Mouse (Mus musculus): ENCODE measurements around the gene Gm20431. TPM values are rescaled to one million over a fixed set of nuclear protein-coding genes. Genes with fewer than 3 reads are reported as not detected.
"Not testable (repeated sequence)": the region's sequence is repeated elsewhere in the genome, so short reads cannot be mapped to it uniquely, and the experiment has no call there.

Gm20431 gene
- polyA plus RNA-seq, 1 experiment from 2014 or later, result 13.4 TPM

DNA sequence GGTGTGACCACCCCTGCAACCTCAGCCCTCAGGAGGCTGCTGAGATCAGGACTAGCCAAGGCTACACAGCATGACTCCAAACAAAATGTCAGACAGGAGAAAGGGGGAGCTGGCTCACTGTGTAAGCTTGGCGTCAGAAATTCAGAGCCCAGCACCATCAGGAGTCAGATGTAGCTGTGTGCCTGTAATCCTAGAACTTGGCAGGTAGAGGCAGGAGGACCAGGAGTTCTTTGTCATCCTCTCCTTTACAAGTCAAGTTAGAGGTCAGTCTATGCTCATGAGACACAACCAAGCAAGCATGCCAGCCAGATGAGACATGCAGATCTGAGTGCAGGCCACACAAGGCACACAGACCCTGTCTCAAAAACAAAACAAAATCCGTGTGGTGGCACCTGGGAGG is 35.6 kb downstream of the Gm20431 start:
- ATAC-seq (ENCODE audit: insufficient number of reproducible peaks, insufficient read depth, low FRiP score, low TSS enrichment, low read depth), result no peak
- H3K9ac ChIP-seq, result no peak overlapping the region
- H3K36me3 ChIP-seq, result peaks cover 24% of the 10 kb centered on the region
- no peaks in the 10 kb centered on the region for H3K9me3 ChIP-seq
- no peak overlapping the region for H3K4me3 ChIP-seq
- no peak overlapping the region for H3K4me2 ChIP-seq
- no peaks in the 10 kb centered on the region for H3K27me3 ChIP-seq
- H3K27ac ChIP-seq, result no peak overlapping the region
- 49% methylated on average over 2 of the region's 2 CpGs for WGBS
- peaks cover 28% of the 10 kb centered on the region for H3K4me1 ChIP-seq

DNA sequence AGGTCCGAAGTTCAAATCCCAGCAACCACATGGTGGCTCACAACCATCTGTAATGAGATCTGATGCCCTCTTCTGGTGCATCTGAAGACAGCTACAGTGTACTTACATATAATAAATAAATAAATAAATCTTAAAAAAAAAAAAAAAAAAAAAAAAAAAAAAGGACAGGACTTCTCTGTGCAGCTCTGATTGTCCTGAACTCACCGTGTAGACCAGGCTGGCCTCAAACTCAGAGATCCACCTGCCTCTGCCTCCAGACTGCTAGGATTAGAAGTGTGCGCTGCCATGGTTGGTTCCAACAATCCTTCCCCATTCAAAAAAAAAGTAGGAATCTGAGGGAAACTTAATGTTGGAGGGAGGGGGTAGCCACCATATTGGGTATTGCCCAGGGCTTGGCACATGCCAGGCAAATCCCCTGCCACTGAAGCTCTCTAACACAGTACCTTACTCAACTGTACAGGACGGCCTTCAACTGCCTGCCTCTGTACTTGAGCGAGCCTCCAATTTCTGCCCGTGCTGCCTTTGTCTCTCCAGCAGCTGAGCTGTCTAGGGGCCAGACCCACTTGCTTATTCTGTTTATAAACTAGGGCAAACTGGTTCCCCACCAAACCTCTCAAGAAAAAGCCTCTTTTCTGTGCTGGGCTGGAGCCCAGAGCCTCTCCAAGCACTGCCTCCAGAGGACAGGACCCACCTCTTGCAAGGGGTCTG is 36.8 kb downstream of the Gm20431 start:
- H3K27ac ChIP-seq, result no peak overlapping the region
- no peak overlapping the region for H3K4me2 ChIP-seq
- H3K36me3 ChIP-seq, result peaks cover 24% of the 10 kb centered on the region
- no peaks in the 10 kb centered on the region for H3K9me3 ChIP-seq
- H3K27me3 ChIP-seq, result no peaks in the 10 kb centered on the region
- peaks cover 16% of the 10 kb centered on the region for H3K4me1 ChIP-seq
- H3K9ac ChIP-seq, result no peak overlapping the region
- WGBS, result 91% methylated on average over 6 of the region's 6 CpGs
- no peak overlapping the region for H3K4me3 ChIP-seq
- no peak for ATAC-seq (ENCODE audit: insufficient number of reproducible peaks, insufficient read depth, low FRiP score, low TSS enrichment, low read depth)

DNA sequence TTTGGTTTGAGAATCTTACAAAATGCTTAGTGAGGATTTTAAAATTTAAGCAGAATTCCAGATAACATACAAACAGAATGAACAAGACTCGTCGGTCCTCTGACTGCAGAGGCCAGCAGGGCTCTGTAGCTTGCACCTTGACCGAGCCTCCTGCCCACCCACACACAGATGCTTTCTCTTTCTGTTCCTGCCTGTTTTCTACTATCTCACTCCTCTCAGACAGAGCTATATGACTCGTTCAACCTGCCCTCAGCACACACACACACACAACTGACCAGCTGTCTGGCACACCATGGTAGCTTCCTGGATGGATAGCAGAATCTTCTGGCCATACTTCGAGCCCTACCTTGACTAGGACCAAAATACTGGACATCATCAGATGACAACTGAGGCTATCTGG is 38.3 kb downstream of the Gm20431 start:
- ATAC-seq (ENCODE audit: insufficient number of reproducible peaks, insufficient read depth, low FRiP score, low TSS enrichment, low read depth), result no peak
- no peak overlapping the region for H3K4me2 ChIP-seq
- WGBS, result 84% methylated on average over 5 of the region's 5 CpGs
- no peak overlapping the region for H3K9ac ChIP-seq
- no peaks in the 10 kb centered on the region for H3K9me3 ChIP-seq
- 0 out of 2 replicates have a peak, but pooled peaks cover 5% of the 10 kb centered on the region for H3K4me1 ChIP-seq
- H3K27ac ChIP-seq, result no peak overlapping the region
- no peaks in the 10 kb centered on the region for H3K27me3 ChIP-seq
- no peak overlapping the region for H3K4me3 ChIP-seq
- H3K36me3 ChIP-seq, result peaks cover 13% of the 10 kb centered on the region

DNA sequence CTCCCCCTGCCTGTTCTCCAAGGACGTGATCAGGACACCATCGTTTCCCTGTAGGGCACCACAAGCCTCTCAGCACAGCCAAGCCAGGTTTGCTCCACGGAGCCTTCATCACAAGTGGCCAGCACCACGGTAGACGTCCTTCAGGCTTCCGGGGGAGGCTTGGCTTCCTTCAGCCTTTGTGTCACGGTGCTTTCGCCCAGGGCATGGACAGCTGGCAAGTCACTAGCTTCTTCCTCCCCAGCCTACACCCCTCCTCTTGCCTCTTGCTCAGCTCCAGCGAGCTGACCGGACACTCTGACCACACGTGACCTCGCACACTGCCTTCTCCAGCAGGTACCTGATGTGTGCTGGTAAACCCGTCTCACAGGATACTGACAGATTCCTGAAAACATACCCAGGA is 38.9 kb downstream of the Gm20431 start:
- peaks cover 14% of the 10 kb centered on the region for H3K36me3 ChIP-seq
- H3K4me3 ChIP-seq, result no peak overlapping the region
- 0 out of 2 replicates have a peak, but pooled peaks cover 5% of the 10 kb centered on the region for H3K4me1 ChIP-seq
- WGBS, result 85% methylated on average over 13 of the region's 13 CpGs
- H3K9ac ChIP-seq, result no peak overlapping the region
- H3K27ac ChIP-seq, result no peak overlapping the region
- no peaks in the 10 kb centered on the region for H3K9me3 ChIP-seq
- no peak for ATAC-seq (ENCODE audit: insufficient number of reproducible peaks, insufficient read depth, low FRiP score, low TSS enrichment, low read depth)
- no peaks in the 10 kb centered on the region for H3K27me3 ChIP-seq
- no peak overlapping the region for H3K4me2 ChIP-seq

DNA sequence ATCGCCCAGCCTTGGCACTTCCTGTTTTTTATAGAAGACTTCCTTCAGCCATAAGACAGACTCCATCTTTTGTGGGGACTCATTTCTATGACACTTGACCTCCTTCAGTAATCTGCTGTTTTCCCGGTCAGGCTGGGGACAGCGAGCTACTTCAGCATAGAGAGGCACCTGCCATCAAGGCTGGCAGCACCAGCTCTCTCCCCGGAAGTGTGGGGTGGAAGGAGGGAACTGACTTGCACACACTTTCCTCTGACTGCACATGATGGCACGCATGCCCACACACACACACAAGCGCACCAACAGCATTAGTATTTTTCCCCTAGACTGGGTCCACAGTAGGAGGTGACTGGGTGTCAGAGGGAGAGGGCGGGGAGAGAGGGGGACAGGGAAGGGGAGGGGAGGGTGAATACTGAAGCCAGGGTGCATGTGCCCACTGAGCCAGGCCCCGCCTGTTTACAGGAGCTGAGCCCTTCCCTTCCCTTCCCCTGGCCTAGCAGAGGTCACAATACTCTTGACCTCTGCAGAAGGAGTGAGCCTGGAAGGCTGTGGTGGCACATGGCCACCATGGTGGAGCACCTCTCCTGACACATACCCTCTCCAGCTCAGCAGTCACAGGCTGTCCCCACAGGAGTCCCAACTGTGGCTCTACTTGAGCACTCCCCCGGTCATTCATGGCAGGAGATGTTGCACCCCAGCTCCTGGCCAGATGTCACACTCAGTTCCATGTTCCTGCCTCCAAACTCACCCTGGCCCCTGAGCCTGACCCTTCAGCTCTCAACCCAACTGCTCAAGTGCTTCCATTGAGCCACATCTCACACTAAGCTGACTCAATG is 39.8 kb downstream of the Gm20431 start:
- Histone ChIP-seq H3K27ac (no peak overlapping the region), H3K4me3 (no peak overlapping the region), H3K9ac (no peak overlapping the region), H3K9me3 (no peaks in the 10 kb centered on the region), H3K4me1 (0 out of 2 replicates have a peak, but pooled peaks cover 5% of the 10 kb centered on the region), H3K4me2 (no peak overlapping the region), H3K27me3 (no peaks in the 10 kb centered on the region), H3K36me3 (peaks cover 16% of the 10 kb centered on the region)
- no peak for ATAC-seq (ENCODE audit: insufficient number of reproducible peaks, insufficient read depth, low FRiP score, low TSS enrichment, low read depth)
- WGBS, result 80% methylated on average over 9 of the region's 9 CpGs

GRCm38 (mm10) chr2:167617472-167617871 is 43.8 kb downstream of the Gm20431 start:
- ATAC-seq (ENCODE audit: insufficient number of reproducible peaks, insufficient read depth, low FRiP score, low TSS enrichment, low read depth), result no peak
- Histone ChIP-seq H3K4me3 (no peak overlapping the region), H3K36me3 (peaks cover 56% of the 10 kb centered on the region), H3K27ac (no peak overlapping the region), H3K9me3 (0 out of 2 replicates have a peak, but pooled peaks cover 3% of the 10 kb centered on the region), H3K9ac (no peak overlapping the region), H3K4me2 (no peak overlapping the region), H3K4me1 (no peaks in the 10 kb centered on the region), H3K27me3 (no peaks in the 10 kb centered on the region)
- 72% methylated on average over 4 of the region's 4 CpGs for WGBS

- Histone ChIP-seq H3K27me3 (no peaks in the 10 kb centered on the region), H3K4me2 (no peak overlapping the region), H3K27ac (no peak overlapping the region), H3K4me1 (no peaks in the 10 kb centered on the region), H3K4me3 (no peak overlapping the region), H3K9me3 (0 out of 2 replicates have a peak, but pooled peaks cover 3% of the 10 kb centered on the region), H3K36me3 (peaks cover 59% of the 10 kb centered on the region), H3K9ac (no peak overlapping the region)
- 90% methylated on average over 3 of the region's 3 CpGs for WGBS
- no peak for ATAC-seq (ENCODE audit: insufficient number of reproducible peaks, insufficient read depth, low FRiP score, low TSS enrichment, low read depth)
These were observed 44.3 kb downstream of the Gm20431 start for GRCm38 (mm10) chr2:167617034-167617433.

DNA sequence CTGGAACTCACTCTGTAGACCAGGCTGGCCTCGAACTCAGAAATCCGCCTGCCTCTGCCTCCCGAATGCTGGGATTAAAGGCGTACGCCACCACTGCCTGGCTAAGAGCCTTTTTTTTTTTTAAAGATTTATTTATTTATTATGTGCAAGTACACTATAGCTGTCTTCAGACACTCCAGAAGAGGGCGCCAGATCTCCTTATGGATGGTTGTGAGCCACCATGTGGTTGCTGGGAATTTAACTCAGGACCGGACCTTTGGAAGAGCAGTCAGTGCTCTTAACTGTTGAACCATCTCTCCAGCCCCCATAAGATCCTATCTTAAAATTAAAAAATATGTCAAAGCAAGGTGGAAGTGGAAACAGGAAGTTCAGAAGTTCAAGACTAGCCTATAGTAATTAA is 48.0 kb downstream of the Gm20431 start:
- H3K4me3 ChIP-seq; H3K4me2 ChIP-seq; H3K27me3 ChIP-seq; H3K4me1 ChIP-seq; H3K9ac ChIP-seq; ATAC-seq (ENCODE audit: insufficient number of reproducible peaks, insufficient read depth, low FRiP score, low TSS enrichment, low read depth); H3K9me3 ChIP-seq; H3K27ac ChIP-seq: not testable (repeated sequence)
- 94% methylated on average over 7 of the region's 7 CpGs for WGBS
- peaks cover 84% of the 10 kb centered on the region for H3K36me3 ChIP-seq

DNA sequence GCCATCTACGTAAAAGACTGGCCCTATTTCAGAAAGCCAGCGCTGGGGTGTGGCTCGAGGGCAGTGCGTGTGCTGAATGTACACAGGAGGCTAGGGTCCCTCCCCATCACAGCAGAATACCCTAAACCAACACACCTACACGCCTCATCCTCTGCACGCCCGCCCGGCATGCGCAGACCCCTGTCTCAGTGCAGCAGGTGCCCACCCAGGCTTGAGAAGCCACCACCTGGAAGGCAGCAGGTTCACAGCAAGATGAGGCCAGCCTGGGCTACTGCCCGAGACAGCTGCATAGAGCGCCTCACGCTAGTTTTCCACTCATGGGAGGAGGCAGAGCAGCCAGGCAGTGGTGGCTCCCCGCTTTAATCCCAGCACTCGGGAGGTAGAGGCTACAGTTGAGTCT is 49.2 kb downstream of the Gm20431 start:
- Histone ChIP-seq H3K27ac (no peak overlapping the region), H3K36me3 (peaks cover 80% of the 10 kb centered on the region), H3K4me2 (no peak overlapping the region), H3K27me3 (no peaks in the 10 kb centered on the region), H3K4me1 (no peaks in the 10 kb centered on the region), H3K9me3 (0 out of 2 replicates have a peak, but pooled peaks cover 3% of the 10 kb centered on the region), H3K4me3 (no peak overlapping the region), H3K9ac (no peak overlapping the region)
- no peak for ATAC-seq (ENCODE audit: insufficient number of reproducible peaks, insufficient read depth, low FRiP score, low TSS enrichment, low read depth)
- 93% methylated on average over 14 of the region's 14 CpGs for WGBS

DNA sequence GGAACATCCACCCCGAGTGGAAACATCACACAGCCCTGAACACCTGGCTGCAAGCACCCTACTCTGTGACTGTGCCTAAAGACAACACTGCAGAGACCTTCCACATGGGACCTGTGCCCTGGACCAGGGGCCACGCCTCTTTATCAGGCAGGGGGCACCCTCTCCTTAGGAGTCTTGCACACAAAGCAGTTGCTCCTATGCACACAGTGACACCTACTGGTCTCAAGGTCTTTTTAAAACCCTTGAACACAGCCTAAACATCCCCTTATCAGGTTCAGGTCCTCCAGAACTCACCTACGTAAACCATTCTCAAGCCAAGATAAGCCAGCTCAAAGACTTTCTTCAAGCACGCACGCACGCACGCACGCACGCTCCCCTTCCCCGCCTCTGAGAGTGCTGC is 50.0 kb downstream of the Gm20431 start:
- 88% methylated on average over 10 of the region's 10 CpGs for WGBS

DNA sequence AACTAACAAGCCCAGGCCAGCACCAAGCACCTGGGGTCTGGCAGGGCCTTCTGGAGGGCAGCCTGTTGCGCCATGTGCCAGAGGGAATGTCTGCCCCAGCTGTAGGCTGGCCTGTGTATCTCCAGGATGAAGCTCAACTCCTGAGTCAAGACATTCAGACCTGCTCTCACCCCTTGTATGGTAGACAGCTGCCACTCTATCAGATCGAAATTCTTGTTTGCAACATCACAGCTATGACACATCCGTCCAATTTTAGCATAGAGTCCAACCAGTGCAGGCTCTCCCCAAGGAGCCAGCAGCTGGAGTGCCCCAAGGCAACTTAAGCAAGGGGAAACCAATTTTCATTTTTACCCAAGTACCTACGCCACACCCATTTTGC is 54.6 kb downstream of the Gm20431 start:
- Histone ChIP-seq H3K27ac (no peak overlapping the region), H3K36me3 (peaks cover 32% of the 10 kb centered on the region), H3K4me3 (no peak overlapping the region), H3K9me3 (no peaks in the 10 kb centered on the region), H3K4me1 (peaks cover 19% of the 10 kb centered on the region), H3K4me2 (no peak overlapping the region), H3K9ac (no peak overlapping the region), H3K27me3 (no peaks in the 10 kb centered on the region)
- 79% methylated on average over 4 of the region's 4 CpGs for WGBS
- ATAC-seq (ENCODE audit: insufficient number of reproducible peaks, insufficient read depth, low FRiP score, low TSS enrichment, low read depth), result no peak

More for the DNA sequence above, 50.0 kb downstream of the Gm20431 start:
- no peaks in the 10 kb centered on the region for H3K4me1 ChIP-seq
- 0 out of 2 replicates have a peak, but pooled peaks cover 3% of the 10 kb centered on the region for H3K9me3 ChIP-seq
- no peak overlapping the region for H3K9ac ChIP-seq
- no peak overlapping the region for H3K27ac ChIP-seq
- H3K27me3 ChIP-seq, result no peaks in the 10 kb centered on the region
- no peak overlapping the region for H3K4me2 ChIP-seq
- peaks cover 77% of the 10 kb centered on the region for H3K36me3 ChIP-seq
- ATAC-seq (ENCODE audit: insufficient number of reproducible peaks, insufficient read depth, low FRiP score, low TSS enrichment, low read depth), result no peak
- H3K4me3 ChIP-seq, result no peak overlapping the region

All from embryonic facial prominence, embryonic 13.5 days (tissue).